Mouse (Mus musculus) frontal cortex, postnatal 36 days (tissue): ENCODE data around the gene Ralb.

Experiments used
- DNase-seq, 2 experiments: peaks; one replicate each; pipeline ENCODE4 v3.0.0; 2022; ENCODE audit warnings: low spot score in 2 of 2

Ralb gene

GRCm38 (mm10) chr1:119492505-119492904, 12.1 kb downstream of the Ralb start:
- no peak for DNase-seq

- no peak for DNase-seq
These were observed 12.5 kb downstream of the Ralb start for GRCm38 (mm10) chr1:119492097-119492496.

- no peak for DNase-seq
These were observed 13.8 kb downstream of the Ralb start for GRCm38 (mm10) chr1:119490765-119491164.

- DNase-seq: no peak
These were observed 16.5 kb downstream of the Ralb start for GRCm38 (mm10) chr1:119487917-119488590.

GRCm38 (mm10) chr1:119485825-119486224, 18.8 kb downstream of the Ralb start:
- no peak for DNase-seq

- no peak for DNase-seq
These were observed 20.1 kb downstream of the Ralb start for GRCm38 (mm10) chr1:119484457-119484856.

GRCm38 (mm10) chr1:119482891-119483290, 21.7 kb downstream of the Ralb start:
- DNase-seq: no peak

- DNase-seq: no peak
These were observed 23.2 kb downstream of the Ralb start for GRCm38 (mm10) chr1:119481205-119481932.

- no peak for DNase-seq
These were observed 23.9 kb downstream of the Ralb start for GRCm38 (mm10) chr1:119480678-119481077.

- no peak for DNase-seq
These were observed 25.0 kb downstream of the Ralb start for GRCm38 (mm10) chr1:119479641-119480040.

GRCm38 (mm10) chr1:119476905-119477353, 27.7 kb downstream of the Ralb start:
- DNase-seq: no peak

- no peak for DNase-seq
These were observed 29.9 kb downstream of the Ralb start for GRCm38 (mm10) chr1:119474671-119475070.

GRCm38 (mm10) chr1:119472648-119473047, 31.9 kb downstream of the Ralb start:
- no peak for DNase-seq

- no peak for DNase-seq
These were observed 32.7 kb downstream of the Ralb start for GRCm38 (mm10) chr1:119471793-119472396.

GRCm38 (mm10) chr1:119463386-119463785, 41.2 kb downstream of the Ralb start:
- DNase-seq: peak in 1 of 2 experiments; percentile 24

- DNase-seq: no peak
These were observed 44.5 kb downstream of the Ralb start for GRCm38 (mm10) chr1:119460062-119460461.

GRCm38 (mm10) chr1:119457993-119458605, 46.5 kb downstream of the Ralb start:
- peak; percentile 57 to 75 for DNase-seq

- no peak for DNase-seq
These were observed 47.1 kb downstream of the Ralb start for GRCm38 (mm10) chr1:119457528-119457855.

- DNase-seq: peak in 1 of 2 experiments; percentile 19
These were observed 47.7 kb downstream of the Ralb start for GRCm38 (mm10) chr1:119456671-119457527.

- no peak for DNase-seq
These were observed 50.9 kb downstream of the Ralb start for GRCm38 (mm10) chr1:119453731-119454130.

- peak; percentile 46 to 48 for DNase-seq
These were observed 53.2 kb downstream of the Ralb start for GRCm38 (mm10) chr1:119451417-119451816.
